8 mouse cellular contexts compared by ENCODE assay signal in the genomic region with DNA sequence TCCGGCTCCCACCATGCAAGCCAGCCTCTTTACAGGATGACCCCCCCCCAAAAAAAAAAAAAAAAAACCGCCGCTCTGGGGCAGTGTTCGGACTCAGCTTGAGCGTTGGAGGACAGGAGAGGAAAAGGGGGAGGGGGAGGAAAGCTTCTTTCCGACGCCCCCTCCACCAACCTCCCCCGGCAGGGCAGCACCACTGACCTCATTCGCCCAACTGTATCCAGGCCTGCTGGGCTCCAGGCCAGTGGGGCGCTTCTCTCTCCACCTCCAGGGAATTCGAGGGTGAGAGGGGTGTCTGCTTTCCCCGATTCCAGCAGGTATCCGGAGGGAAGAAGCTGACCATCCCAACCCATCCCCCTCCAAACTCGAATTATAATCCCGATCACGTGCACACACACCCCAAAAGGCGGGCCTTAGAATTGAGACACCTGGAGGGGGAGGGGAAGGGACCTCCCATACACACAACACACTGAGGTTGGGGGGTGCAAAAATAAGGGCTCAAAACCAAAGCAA. TPM values are rescaled to one million over a fixed set of nuclear protein-coding genes. Genes with fewer than 3 reads are reported as not detected.
DNase-seq lines count a peak whose midpoint lies in the region; ATAC-seq and TF ChIP-seq lines count a peak whose summit lies in the region.

No protein-coding gene starts in this region.

- H3K4me1 ChIP-seq in heart, embryonic 10.5 days = peaks cover 26% of the 10 kb centered on the region
- no peaks in the 10 kb centered on the region; the same call in 1 of the 2 replicates for H3K4me1 ChIP-seq in lung, embryonic 14.5 days (ENCODE audit: insufficient read depth)
- peaks cover 18% of the 10 kb centered on the region for H3K4me1 ChIP-seq in olfactory bulb, adult 2 months (ENCODE audit: control insufficient read depth, insufficient read depth, low read length)

- peak; percentile 48 for DNase-seq in urinary bladder, postnatal 14 days (ENCODE audit: low spot score)
- DNase-seq in urinary bladder, postnatal 10 days (ENCODE audit: low spot score) = no peak
- peak; percentile 79 to 83 for DNase-seq in cerebellum, postnatal 10 days
- no peak for DNase-seq in heart, embryonic 10.5 days (ENCODE audit: low spot score)
- DNase-seq in kidney, adult 8-10 months = peak; percentile 57 to 58
- peak; percentile 79 for DNase-seq in lung, embryonic 14.5 days

- H3K27me3 ChIP-seq in heart, embryonic 10.5 days (ENCODE audit: insufficient read depth, poor library complexity, severe bottlenecking) = no peaks in the 10 kb centered on the region
- H3K27me3 ChIP-seq in lung, embryonic 14.5 days (ENCODE audit: insufficient read depth, low read length) = no peaks in the 10 kb centered on the region

- H3K27ac ChIP-seq in heart, embryonic 10.5 days = peak overlapping the region; percentile 97
- peak overlapping the region; percentile 96 for H3K27ac ChIP-seq in lung, embryonic 14.5 days (ENCODE audit: low read depth)
- peak overlapping the region; percentile 71 for H3K27ac ChIP-seq in olfactory bulb, adult 2 months (ENCODE audit: insufficient read depth, low read depth, low read length)

- no peak for TF ChIP-seq CTCF in lung, embryonic 14.5 days (IDR thresholded peaks at IDR 0.05; ENCODE audit: low read depth)
- no peak for TF ChIP-seq CTCF in olfactory bulb, adult 2 months (IDR thresholded peaks at IDR 0.05; ENCODE audit: insufficient read depth, low read depth, low read length)

- H3K36me3 ChIP-seq in heart, embryonic 10.5 days = peaks cover 21% of the 10 kb centered on the region
- H3K36me3 ChIP-seq in lung, embryonic 14.5 days (ENCODE audit: insufficient read depth) = peaks cover 7% of the 10 kb centered on the region; the same call in 1 of the 2 replicates

- WGBS in heart, embryonic 10.5 days = 0% methylated on average over 17 of the region's 17 CpGs
- 0% methylated on average over 17 of the region's 17 CpGs for WGBS in lung, embryonic 14.5 days
- 1% methylated on average over 17 of the region's 17 CpGs for WGBS in olfactory bulb, adult 2 months

- peak overlapping the region; percentile 84 for H3K4me3 ChIP-seq in heart, embryonic 10.5 days
- H3K4me3 ChIP-seq in lung, embryonic 14.5 days (ENCODE audit: low read depth, low read length) = peak overlapping the region; percentile 73
- peak overlapping the region; percentile 81 for H3K4me3 ChIP-seq in olfactory bulb, adult 2 months (ENCODE audit: insufficient read depth, low read depth, low read length)

- H3K9me3 ChIP-seq in heart, embryonic 10.5 days = no peaks in the 10 kb centered on the region
- no peaks in the 10 kb centered on the region for H3K9me3 ChIP-seq in lung, embryonic 14.5 days (ENCODE audit: low read depth, low read length)

- no peak for TF ChIP-seq POLR2A in olfactory bulb, adult 2 months (IDR thresholded peaks at IDR 0.05; ENCODE audit: insufficient read depth, low read depth, low read length)

- peak overlapping the region; percentile 86 for H3K4me2 ChIP-seq in lung, embryonic 14.5 days

- ATAC-seq in lung, embryonic 14.5 days (ENCODE audit: insufficient read depth) = peak; percentile 62
- no peak for ATAC-seq in erythroid progenitor cell, adult 5-6 weeks (replicated peaks; ENCODE audit: low FRiP score, poor library complexity, severe bottlenecking)

- peak overlapping the region; percentile 93 for H3K9ac ChIP-seq in lung, embryonic 14.5 days

RNA-seq across cellular contexts. Expression of gene Gtf2ird1, which starts 0.5 kb away (rescaled TPM):
- polyA plus RNA-seq in heart, embryonic 10.5 days (2016; fragmentation: Nextera tagmentation; extraction: Ambion mirVana) = 64.1 and 74.8 TPM in 2 replicates
- polyA plus RNA-seq in lung, embryonic 14.5 days (2014; fragmentation: Nextera tagmentation; extraction: Ambion mirVana) = 82.5 and 85.6 TPM in 2 replicates
- polyA plus RNA-seq in olfactory bulb, adult 2 months (2012; ENCODE audit: insufficient read depth, insufficient read length, low replicate concordance, missing spikeins) = not detected in 2 replicates
- 6.3 and 19.1 TPM in 2 replicates for total RNA-seq in erythroid progenitor cell, adult 5-6 weeks (2015; ENCODE audit: low replicate concordance)
- 0.77 and 1.6 TPM in 2 replicates for total RNA-seq in erythroid progenitor cell, adult 5-6 weeks (2017; ENCODE audit: low replicate concordance)

Comparison
In these comparisons a context has a peak if more than half of its experiments do, and no peak if none do; other contexts are left out.
1. DNase-seq: peak in urinary bladder, postnatal 14 days (single experiment), cerebellum, postnatal 10 days (2 of 2), kidney, adult 8-10 months (2 of 2) and lung, embryonic 14.5 days (single experiment); none in urinary bladder, postnatal 10 days (single experiment) and heart, embryonic 10.5 days (single experiment).
2. RNA of gene Gtf2ird1, which starts 0.5 kb away (polyA plus RNA-seq): 82.5 to 85.6 TPM in lung, embryonic 14.5 days and 64.1 to 74.8 TPM in heart, embryonic 10.5 days; not detected in olfactory bulb, adult 2 months; every median in the first group is over 10 times any median in the second.
3. Peak in every context shown above with its lines, with median percentiles within 50 percentile points of each other: H3K27ac ChIP-seq and H3K4me3 ChIP-seq.